Comparison of ENCODE assay signal across 8 mouse cellular contexts in the genomic region with DNA sequence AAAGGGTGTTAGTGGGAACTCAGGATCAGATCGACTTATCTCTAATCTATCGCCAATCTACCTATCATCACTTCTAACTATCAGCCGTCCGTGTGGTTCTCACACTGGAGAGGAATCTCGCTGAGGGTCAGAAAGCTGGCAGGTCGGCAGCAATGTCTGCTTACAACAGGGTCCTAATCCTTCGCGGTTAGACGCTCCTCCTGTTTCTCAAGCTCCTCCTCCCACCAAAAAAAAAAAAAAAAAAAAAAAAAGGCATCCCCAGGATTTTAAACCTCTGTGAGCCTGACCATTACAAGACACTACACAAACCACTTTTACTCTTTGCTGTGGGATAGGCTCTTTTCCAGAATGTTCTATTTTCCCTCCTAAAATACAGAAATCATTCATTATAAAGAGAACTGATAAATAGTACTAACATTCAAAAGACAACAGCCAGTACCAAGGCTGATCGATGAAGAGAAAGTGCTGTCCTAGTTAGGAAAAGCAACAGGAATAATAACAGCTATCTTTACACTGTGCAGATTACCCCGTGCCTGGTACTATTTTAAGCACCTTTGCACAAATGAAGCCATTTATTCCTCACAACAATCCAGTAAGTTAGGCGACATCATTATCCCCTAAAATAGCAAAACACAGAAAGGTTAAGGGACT. TPM values are rescaled to one million over a fixed set of nuclear protein-coding genes. Genes with fewer than 3 reads are reported as not detected.
DNase-seq lines count a peak whose midpoint lies in the region; TF ChIP-seq lines count a peak whose summit lies in the region.

No protein-coding gene starts in this region.

- H3K79me2 ChIP-seq in macrophage (ENCODE audit: inconsistent target), result peaks cover 38% of the 10 kb centered on the region

- H3K27ac ChIP-seq in kidney, adult 2 months (ENCODE audit: insufficient read depth, low read depth, low read length), result peak overlapping the region; percentile 80
- peak overlapping the region; percentile 31; the same call in 1 of the 2 replicates for H3K27ac ChIP-seq in macrophage

- DNase-seq in kidney, adult 2 months, result no peak
- DNase-seq in kidney, postnatal 25 days, result no peak
- peak; percentile 54 for DNase-seq in ZHBTc4 (ENCODE audit: low read depth, low spot score)
- DNase-seq in forelimb bud, embryonic 11.5 days (ENCODE audit: low read depth, low spot score), result peak; percentile 31
- DNase-seq in spleen, adult 18-20 months, result no peak
- DNase-seq in urinary bladder, postnatal 4 days (ENCODE audit: low spot score in 2 of 2), result no peak
- DNase-seq in left cerebral cortex, adult 18-20 months (ENCODE audit: low spot score in 2 of 2), result no peak

- peak overlapping the region; percentile 94 for H3K4me3 ChIP-seq in kidney, adult 2 months (ENCODE audit: insufficient read depth, low read depth, low read length)
- H3K4me3 ChIP-seq in macrophage (ENCODE audit: inconsistent target), result peak overlapping the region; percentile 62

- H3K27me3 ChIP-seq in kidney, adult 2 months (replicated peaks; ENCODE audit: control insufficient read depth, insufficient read depth, low read length), result no peaks in the 10 kb centered on the region

- H3K36me3 ChIP-seq in kidney, adult 2 months (ENCODE audit: control insufficient read depth, insufficient read depth, low read length), result peaks cover 2% of the 10 kb centered on the region
- H3K36me3 ChIP-seq in macrophage (ENCODE audit: inconsistent target), result peaks cover 11% of the 10 kb centered on the region; the same call in 1 of the 2 replicates

- H3K4me1 ChIP-seq in kidney, adult 2 months (ENCODE audit: control insufficient read depth, insufficient read depth, low read length), result peaks cover 6% of the 10 kb centered on the region; the same call in 1 of the 2 replicates

- TF ChIP-seq CTCF in kidney, adult 2 months (conservative IDR thresholded peaks at IDR 0.05; ENCODE audit: insufficient read depth, insufficient read length, low read depth, low read length), result no peak

- no peak for TF ChIP-seq POLR2A in kidney, adult 2 months (IDR thresholded peaks at IDR 0.05; ENCODE audit: low read depth, low read length)

- WGBS in kidney, adult 2 months, result 18% methylated on average over 12 of the region's 12 CpGs
- WGBS in macrophage (ENCODE audit: missing documents), result 39% methylated on average over 12 of the region's 12 CpGs

RNA-seq across cellular contexts. Expression of gene Zkscan3, which starts 0.8 kb away (rescaled TPM):
- 18.4 and 20.6 TPM in 2 replicates for polyA plus RNA-seq in kidney, adult 2 months (2012; rRNA removed)
- 100 to 1,000 TPM in 22 of 26 experiments, 10 to 100 TPM in 4; 65.5 to 224 (median 143) TPM for total RNA-seq in macrophage (2018; cell fraction: chromatin; rRNA removed)
- total RNA-seq in macrophage (2018; cell fraction: cytosol; rRNA removed), result 10 to 100 TPM in 20 of 26 experiments, 1 to 10 TPM in 6; 4.8 to 29.1 (median 17.3) TPM
- 100 to 1,000 TPM in 9 of 26 experiments, 10 to 100 TPM in 17; 50.8 to 186 (median 88.5) TPM for total RNA-seq in macrophage (2018; cell fraction: nucleus; rRNA removed)
- 19.2 to 36.6 TPM (median 20.7 TPM) in 3 replicates for polyA plus RNA-seq in macrophage (2018)
- total RNA-seq in left cerebral cortex, adult 18-20 months (2021), result 10 to 100 TPM; 36.0 to 38.1 TPM

RNA-seq across cellular contexts. Expression of gene Pgbd1, which starts 39.1 kb away (rescaled TPM):
- polyA plus RNA-seq in kidney, adult 2 months (2012; rRNA removed), result 1.1 and 1.2 TPM in 2 replicates
- under 1 TPM in 12 of 26 experiments, not detected in 14; 0.23 to 0.61 (median 0.36) TPM for total RNA-seq in macrophage (2018; cell fraction: chromatin; rRNA removed)
- total RNA-seq in macrophage (2018; cell fraction: cytosol; rRNA removed), result under 1 TPM in 16 of 26 experiments, not detected in 10; 0.03 to 0.10 (median 0.06) TPM
- total RNA-seq in macrophage (2018; cell fraction: nucleus; rRNA removed), result under 1 TPM in 7 of 26 experiments, not detected in 19; 0.17 to 0.54 (median 0.26) TPM
- not detected in 3 replicates for polyA plus RNA-seq in macrophage (2018)
- 1 to 10 TPM in 1 of 2 experiments, under 1 TPM in 1; 0.98 to 1.5 TPM for total RNA-seq in left cerebral cortex, adult 18-20 months (2021)

RNA-seq across cellular contexts. Expression of gene Zscan12, which starts 39.1 kb away (rescaled TPM):
- 1.6 TPM in 2 replicates for polyA plus RNA-seq in kidney, adult 2 months (2012; rRNA removed)
- 10 to 100 TPM in 2 of 26 experiments, 1 to 10 TPM in 23, under 1 TPM in 1; 0.87 to 16.1 (median 5.3) TPM for total RNA-seq in macrophage (2018; cell fraction: chromatin; rRNA removed)
- 1 to 10 TPM in 24 of 26 experiments, under 1 TPM in 2; 0.75 to 4.8 (median 2.8) TPM for total RNA-seq in macrophage (2018; cell fraction: cytosol; rRNA removed)
- 10 to 100 TPM in 1 of 26 experiments, 1 to 10 TPM in 25; 1.4 to 11.8 (median 3.9) TPM for total RNA-seq in macrophage (2018; cell fraction: nucleus; rRNA removed)
- 3.2 to 5.9 TPM (median 4.1 TPM) in 3 replicates for polyA plus RNA-seq in macrophage (2018)
- 1 to 10 TPM; 8.3 to 8.9 TPM for total RNA-seq in left cerebral cortex, adult 18-20 months (2021)

RNA-seq across cellular contexts. Expression of gene Zscan26, which starts 51.8 kb away (rescaled TPM):
- 13.7 and 14.7 TPM in 2 replicates for polyA plus RNA-seq in kidney, adult 2 months (2012; rRNA removed)
- 100 to 1,000 TPM in 5 of 26 experiments, 10 to 100 TPM in 21; 37.5 to 154 (median 70.6) TPM for total RNA-seq in macrophage (2018; cell fraction: chromatin; rRNA removed)
- total RNA-seq in macrophage (2018; cell fraction: cytosol; rRNA removed), result 10 to 100 TPM in 21 of 26 experiments, 1 to 10 TPM in 5; 4.8 to 26.9 (median 14.4) TPM
- total RNA-seq in macrophage (2018; cell fraction: nucleus; rRNA removed), result 100 to 1,000 TPM in 2 of 26 experiments, 10 to 100 TPM in 24; 21.2 to 132 (median 43.2) TPM
- polyA plus RNA-seq in macrophage (2018), result 11.1 to 21.4 TPM (median 17.0 TPM) in 3 replicates
- 10 to 100 TPM; 58.1 to 60.4 TPM for total RNA-seq in left cerebral cortex, adult 18-20 months (2021)

RNA-seq across cellular contexts. Expression of gene Olfr1367, which starts 55.1 kb away (rescaled TPM):
- not detected in 2 replicates for polyA plus RNA-seq in kidney, adult 2 months (2012; rRNA removed)
- not detected for total RNA-seq in macrophage (2018; cell fraction: chromatin; rRNA removed)
- not detected for total RNA-seq in macrophage (2018; cell fraction: cytosol; rRNA removed)
- not detected for total RNA-seq in macrophage (2018; cell fraction: nucleus; rRNA removed)
- polyA plus RNA-seq in macrophage (2018), result not detected in 3 replicates
- not detected for total RNA-seq in left cerebral cortex, adult 18-20 months (2021)

Comparison
In these comparisons a context has a peak if more than half of its experiments do, and no peak if none do; other contexts are left out.
1. DNase-seq: peak in ZHBTc4 (single experiment) and forelimb bud, embryonic 11.5 days (single experiment); none in kidney, adult 2 months (single experiment), kidney, postnatal 25 days (0 of 2), spleen, adult 18-20 months (0 of 2), urinary bladder, postnatal 4 days (0 of 2) and left cerebral cortex, adult 18-20 months (0 of 2).